Mouse (Mus musculus): ENCODE results near the gene Gm21976. TPM values are rescaled to one million over a fixed set of nuclear protein-coding genes. Genes with fewer than 3 reads are reported as not detected.

Gene Gm21976
- total RNA-seq (2015) (not detected in 2 replicates), total RNA-seq (2017) (not detected in 2 replicates)

GRCm38 (mm10) chr13:98279686-98280085 is at the start of gene Gm21976:
TSS of gene Gm21976 (plus strand) at chr13:98279887.
- no peak for ATAC-seq (ENCODE audit: poor library complexity, severe bottlenecking)

GRCm38 (mm10) chr13:98230511-98230910 is 49.2 kb upstream of the Gm21976 start:
- no peak for ATAC-seq (ENCODE audit: poor library complexity, severe bottlenecking)

- no peak for ATAC-seq (ENCODE audit: poor library complexity, severe bottlenecking)
These were observed 44.2 kb upstream of the Gm21976 start for GRCm38 (mm10) chr13:98235451-98235850.

- peak; percentile 80 for ATAC-seq (ENCODE audit: poor library complexity, severe bottlenecking)
These were observed 39.6 kb upstream of the Gm21976 start for GRCm38 (mm10) chr13:98239978-98240641.

- ATAC-seq (ENCODE audit: poor library complexity, severe bottlenecking): no peak
These were observed 38.0 kb upstream of the Gm21976 start for GRCm38 (mm10) chr13:98241531-98242282.

- ATAC-seq (ENCODE audit: poor library complexity, severe bottlenecking): no peak
These were observed 34.9 kb upstream of the Gm21976 start for GRCm38 (mm10) chr13:98244571-98245350.

GRCm38 (mm10) chr13:98245386-98245785 is 34.3 kb upstream of the Gm21976 start:
- ATAC-seq (ENCODE audit: poor library complexity, severe bottlenecking): no peak

GRCm38 (mm10) chr13:98249594-98249993 is 30.1 kb upstream of the Gm21976 start:
- ATAC-seq (ENCODE audit: poor library complexity, severe bottlenecking): no peak

- no peak for ATAC-seq (ENCODE audit: poor library complexity, severe bottlenecking)
These were observed 24.8 kb upstream of the Gm21976 start for GRCm38 (mm10) chr13:98254921-98255320.

GRCm38 (mm10) chr13:98262636-98263457 is 16.8 kb upstream of the Gm21976 start, which contains the start of the genes Utp15 and Ankra2:
TSS of gene Utp15 (minus strand) at chr13:98263041.
TSS of gene Ankra2 (plus strand) at chr13:98263074.
- ATAC-seq (ENCODE audit: poor library complexity, severe bottlenecking): peak; percentile 96

- no peak for ATAC-seq (ENCODE audit: poor library complexity, severe bottlenecking)
These were observed 16.2 kb upstream of the Gm21976 start for GRCm38 (mm10) chr13:98263458-98263987.

GRCm38 (mm10) chr13:98264111-98264510 is 15.6 kb upstream of the Gm21976 start:
- ATAC-seq (ENCODE audit: poor library complexity, severe bottlenecking): no peak

- ATAC-seq (ENCODE audit: poor library complexity, severe bottlenecking): no peak
These were observed 5.7 kb upstream of the Gm21976 start for GRCm38 (mm10) chr13:98274023-98274422.

- ATAC-seq (ENCODE audit: poor library complexity, severe bottlenecking): no peak
These were observed 4.0 kb upstream of the Gm21976 start for GRCm38 (mm10) chr13:98275646-98276045.

GRCm38 (mm10) chr13:98276253-98276652 is 3.4 kb upstream of the Gm21976 start:
- no peak for ATAC-seq (ENCODE audit: poor library complexity, severe bottlenecking)

- ATAC-seq (ENCODE audit: poor library complexity, severe bottlenecking): no peak
These were observed 2.2 kb upstream of the Gm21976 start for GRCm38 (mm10) chr13:98277501-98277900.

GRCm38 (mm10) chr13:98280990-98281650 is 1.4 kb downstream of the Gm21976 start:
- no peak for ATAC-seq (ENCODE audit: poor library complexity, severe bottlenecking)

GRCm38 (mm10) chr13:98290719-98291118 is 11.0 kb downstream of the Gm21976 start:
- ATAC-seq (ENCODE audit: poor library complexity, severe bottlenecking): no peak

- ATAC-seq (ENCODE audit: poor library complexity, severe bottlenecking): no peak
These were observed 12.0 kb downstream of the Gm21976 start for GRCm38 (mm10) chr13:98291712-98292111.

GRCm38 (mm10) chr13:98296072-98296471 is 16.4 kb downstream of the Gm21976 start:
- ATAC-seq (ENCODE audit: poor library complexity, severe bottlenecking): no peak

Data from megakaryocyte, adult 5-6 weeks (primary cell).